Mouse (Mus musculus): Measurements from ENCODE around the gene Cdk11b. TPM values are rescaled to one million over a fixed set of nuclear protein-coding genes. Genes with fewer than 3 reads are reported as not detected.
"Not testable (repeated sequence)": the region's sequence is repeated elsewhere in the genome, so short reads cannot be mapped to it uniquely, and the experiment has no call there.

The Cdk11b gene
- polyA plus RNA-seq, 1 experiment from 2014 or later: 41.8 TPM

DNA sequence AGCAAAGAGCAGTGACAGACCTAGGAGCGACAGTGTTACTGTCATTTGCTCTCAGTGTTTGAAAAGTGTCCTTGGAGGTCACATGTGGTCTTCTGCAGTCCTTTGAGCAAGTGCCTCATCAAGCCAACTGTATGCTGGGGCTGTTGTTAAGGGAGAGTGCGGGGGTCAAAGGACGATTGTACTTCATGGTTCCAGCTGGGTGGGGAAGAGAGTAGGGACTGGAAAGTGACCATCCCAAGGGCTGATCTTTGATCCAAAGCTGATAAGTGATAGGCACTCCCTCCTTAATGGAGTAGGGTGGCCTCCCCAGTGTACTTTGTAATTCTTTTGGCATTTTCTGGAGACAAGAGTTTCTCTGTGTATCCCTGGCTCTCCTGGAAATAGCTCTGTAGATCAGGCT, 12.8 kb upstream of the Cdk11b start:
- Histone ChIP-seq H3K36me3 (peaks cover 66% of the 10 kb centered on the region), H3K27ac (no peak overlapping the region), H3K27me3 (no peaks in the 10 kb centered on the region), H3K9ac (no peak overlapping the region), H3K4me2 (no peak overlapping the region), H3K9me3 (replicated peaks) (no peaks in the 10 kb centered on the region), H3K4me1 (replicated peaks) (no peaks in the 10 kb centered on the region), H3K4me3 (no peak overlapping the region)
- ATAC-seq (replicated peaks; ENCODE audit: insufficient number of reproducible peaks, insufficient read depth, low FRiP score, low read depth): no peak
- 80% methylated on average over 3 of the region's 3 CpGs for WGBS

DNA sequence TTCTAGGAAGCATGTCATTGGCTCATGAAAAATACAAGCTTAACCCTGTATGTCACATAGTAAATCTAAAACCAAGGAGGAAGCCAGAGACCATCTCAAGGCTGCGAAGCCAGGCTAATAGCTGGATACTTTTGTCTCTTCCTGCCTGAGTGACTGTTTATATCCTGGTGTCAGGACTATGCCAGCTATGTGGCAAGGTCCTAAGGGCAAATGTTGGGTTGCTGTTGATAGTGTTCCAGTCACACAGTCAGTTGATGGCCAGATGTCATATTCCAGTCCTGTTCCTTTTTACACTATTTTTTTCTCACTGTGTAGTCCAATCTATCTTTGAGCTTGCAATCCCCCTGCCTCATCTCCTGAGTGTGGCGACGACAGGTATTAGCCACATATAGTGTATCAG, 11.4 kb upstream of the Cdk11b start:
- Histone ChIP-seq H3K36me3 (peaks cover 80% of the 10 kb centered on the region), H3K4me3 (no peak overlapping the region), H3K27ac (no peak overlapping the region), H3K4me1 (replicated peaks) (no peaks in the 10 kb centered on the region), H3K9ac (no peak overlapping the region), H3K27me3 (no peaks in the 10 kb centered on the region), H3K9me3 (replicated peaks) (no peaks in the 10 kb centered on the region), H3K4me2 (no peak overlapping the region)
- WGBS: 92% methylated on average over 3 of the region's 3 CpGs
- no peak for ATAC-seq (replicated peaks; ENCODE audit: insufficient number of reproducible peaks, insufficient read depth, low FRiP score, low read depth)

DNA sequence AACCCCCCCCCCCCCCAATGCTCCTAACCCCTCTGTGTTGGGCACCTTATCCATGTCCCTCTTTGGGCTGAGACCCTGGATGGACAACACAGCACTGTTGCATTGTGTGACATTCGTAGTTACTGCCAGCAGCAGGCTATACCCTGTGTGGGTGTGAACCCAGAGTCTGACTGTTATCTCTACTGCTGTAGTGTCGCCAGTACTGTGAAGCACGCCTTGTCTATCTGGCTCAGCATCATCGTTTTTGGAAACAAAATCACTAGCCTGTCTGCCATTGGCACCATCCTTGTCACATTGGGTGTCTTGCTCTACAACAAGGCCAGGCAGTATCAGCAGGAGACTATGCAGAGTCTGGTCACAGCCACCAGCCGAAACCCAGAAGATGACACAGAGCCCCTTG, 6.3 kb upstream of the Cdk11b start:
- Histone ChIP-seq H3K9me3 (replicated peaks) (no peaks in the 10 kb centered on the region), H3K4me2 (no peak overlapping the region), H3K9ac (no peak overlapping the region), H3K36me3 (peaks cover 71% of the 10 kb centered on the region), H3K27ac (no peak overlapping the region), H3K4me1 (replicated peaks) (0 out of 2 replicates have a peak, but pooled peaks cover under 1% of the 10 kb centered on the region), H3K4me3 (no peak overlapping the region), H3K27me3 (no peaks in the 10 kb centered on the region)
- ATAC-seq (replicated peaks; ENCODE audit: insufficient number of reproducible peaks, insufficient read depth, low FRiP score, low read depth): no peak
- 78% methylated on average over 5 of the region's 5 CpGs for WGBS

DNA sequence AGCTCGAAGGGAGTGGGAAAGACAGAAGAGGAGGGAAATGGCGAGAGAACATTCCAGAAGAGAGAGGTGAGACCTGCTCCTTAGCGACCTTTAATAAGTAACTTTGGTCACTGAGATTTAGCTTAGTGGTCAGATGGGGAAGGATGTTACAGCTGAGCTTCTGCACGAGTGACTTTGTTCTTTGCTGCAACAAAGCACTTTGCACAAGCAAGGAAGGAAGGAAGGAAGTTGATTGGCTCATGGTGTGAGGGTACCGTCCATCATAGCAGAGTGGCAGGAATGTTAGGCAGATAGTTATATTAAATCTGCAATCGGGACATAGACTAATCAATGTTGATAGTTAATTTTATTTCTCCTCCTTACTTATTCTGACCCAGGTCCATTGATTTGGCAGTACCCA, 5.6 kb downstream of the Cdk11b start:
- Histone ChIP-seq H3K9ac (no peak overlapping the region), H3K4me1 (replicated peaks) (peaks cover 4% of the 10 kb centered on the region), H3K9me3 (replicated peaks) (no peaks in the 10 kb centered on the region), H3K4me2 (no peak overlapping the region), H3K4me3 (no peak overlapping the region), H3K36me3 (peaks cover 73% of the 10 kb centered on the region), H3K27me3 (no peaks in the 10 kb centered on the region), H3K27ac (no peak overlapping the region)
- no peak for ATAC-seq (replicated peaks; ENCODE audit: insufficient number of reproducible peaks, insufficient read depth, low FRiP score, low read depth)
- WGBS: 84% methylated on average over 6 of the region's 6 CpGs

DNA sequence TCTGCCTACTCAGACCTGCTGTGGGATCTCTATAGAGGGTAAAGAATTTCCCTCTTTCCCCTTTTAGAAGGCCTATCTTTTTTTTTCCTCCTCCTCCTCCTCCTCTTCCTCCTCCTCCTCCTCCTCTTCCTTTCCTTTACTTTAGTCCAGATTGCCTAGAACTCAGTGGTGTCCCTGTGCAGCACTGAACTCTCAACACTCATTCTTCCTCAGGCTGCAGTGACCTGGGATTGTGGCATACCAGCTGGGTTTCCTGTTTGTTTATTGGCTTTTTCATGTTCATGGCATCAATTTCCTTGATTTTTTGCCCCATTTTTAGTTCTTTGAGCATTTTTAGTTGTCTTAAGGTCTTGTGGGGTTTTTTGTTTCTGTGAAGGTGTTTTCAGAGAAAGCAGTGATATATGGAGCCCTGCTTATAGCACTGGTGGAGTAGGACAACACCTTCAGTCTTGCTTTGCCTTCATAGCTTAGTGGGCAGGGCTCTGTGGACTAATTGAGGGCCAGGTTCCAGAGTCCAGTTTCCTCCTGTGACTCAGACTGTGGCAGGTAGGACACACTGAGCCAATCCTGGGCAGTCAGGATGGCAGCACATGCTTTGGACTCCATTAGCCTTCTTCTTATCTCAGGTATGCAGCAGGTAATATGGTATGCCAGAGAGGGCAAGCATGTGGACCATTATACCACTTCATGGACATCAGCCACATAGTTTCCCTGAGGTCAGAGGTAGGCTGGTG, 11.3 kb downstream of the Cdk11b start:
- Histone ChIP-seq H3K4me3 (no peak overlapping the region), H3K4me1 (replicated peaks) (no peaks in the 10 kb centered on the region), H3K9ac (no peak overlapping the region), H3K4me2 (no peak overlapping the region), H3K36me3 (peaks cover 87% of the 10 kb centered on the region), H3K27me3 (no peaks in the 10 kb centered on the region), H3K9me3 (replicated peaks) (no peaks in the 10 kb centered on the region), H3K27ac (no peak overlapping the region)
- no peak for ATAC-seq (replicated peaks; ENCODE audit: insufficient number of reproducible peaks, insufficient read depth, low FRiP score, low read depth)

DNA sequence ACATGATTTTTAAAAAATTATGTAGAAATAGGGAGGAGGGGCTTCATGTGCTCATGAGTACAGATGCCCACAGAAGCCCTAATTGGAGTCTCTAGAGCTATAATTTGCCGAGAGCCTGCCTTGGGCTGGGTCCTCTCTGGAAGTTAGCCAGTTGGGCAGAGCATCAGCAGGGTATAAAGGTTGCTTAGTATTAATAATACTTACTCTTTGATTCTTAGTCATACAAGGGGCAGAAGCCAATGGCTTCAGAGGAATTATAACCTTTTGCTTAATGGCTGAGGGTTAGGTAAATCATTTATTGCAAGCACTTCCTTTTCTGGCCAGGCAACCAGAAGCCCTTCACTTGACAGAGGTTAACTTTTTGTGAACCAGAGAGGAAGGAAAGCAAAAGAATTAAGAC, 18.9 kb downstream of the Cdk11b start:
- no peak overlapping the region for H3K27ac ChIP-seq
- no peaks in the 10 kb centered on the region for H3K4me1 ChIP-seq (replicated peaks)
- H3K4me2 ChIP-seq: no peak overlapping the region
- no peaks in the 10 kb centered on the region for H3K27me3 ChIP-seq
- WGBS: 94% methylated on average over 1 of the region's 1 CpGs
- no peak overlapping the region for H3K9ac ChIP-seq
- no peaks in the 10 kb centered on the region for H3K9me3 ChIP-seq (replicated peaks)
- H3K36me3 ChIP-seq: peaks cover 81% of the 10 kb centered on the region
- no peak overlapping the region for H3K4me3 ChIP-seq
- ATAC-seq (replicated peaks; ENCODE audit: insufficient number of reproducible peaks, insufficient read depth, low FRiP score, low read depth): no peak

DNA sequence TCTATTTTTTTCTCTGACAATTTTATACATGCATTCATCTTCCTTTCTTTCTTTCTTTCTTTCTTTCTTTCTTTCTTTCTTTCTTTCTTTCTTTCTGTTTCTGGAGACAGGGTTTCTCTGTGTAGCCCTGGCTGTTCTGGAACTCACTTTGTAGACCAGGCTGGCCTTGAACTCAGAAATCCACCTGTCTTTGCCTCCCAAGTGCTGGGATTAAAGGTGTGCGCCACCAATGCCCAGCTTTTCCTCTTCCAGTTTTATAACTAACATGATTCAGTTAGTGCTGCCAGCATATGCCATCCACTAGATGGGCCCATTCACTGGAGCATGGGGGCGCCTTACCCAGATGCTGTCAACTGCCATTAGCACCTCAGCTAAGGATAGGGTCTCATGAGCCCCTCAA, 20.7 kb downstream of the Cdk11b start, which contains the start of gene Gm10563:
TSS of gene Gm10563 (minus strand) at position 101 of the 400 bp plus-strand sequence.
- H3K4me3 ChIP-seq; ATAC-seq (replicated peaks; ENCODE audit: insufficient number of reproducible peaks, insufficient read depth, low FRiP score, low read depth); H3K9ac ChIP-seq; H3K9me3 ChIP-seq (replicated peaks); H3K4me1 ChIP-seq (replicated peaks); H3K27ac ChIP-seq; H3K27me3 ChIP-seq; H3K4me2 ChIP-seq: not testable (repeated sequence)
- H3K36me3 ChIP-seq: peaks cover 84% of the 10 kb centered on the region
- 90% methylated on average over 2 of the region's 2 CpGs for WGBS

DNA sequence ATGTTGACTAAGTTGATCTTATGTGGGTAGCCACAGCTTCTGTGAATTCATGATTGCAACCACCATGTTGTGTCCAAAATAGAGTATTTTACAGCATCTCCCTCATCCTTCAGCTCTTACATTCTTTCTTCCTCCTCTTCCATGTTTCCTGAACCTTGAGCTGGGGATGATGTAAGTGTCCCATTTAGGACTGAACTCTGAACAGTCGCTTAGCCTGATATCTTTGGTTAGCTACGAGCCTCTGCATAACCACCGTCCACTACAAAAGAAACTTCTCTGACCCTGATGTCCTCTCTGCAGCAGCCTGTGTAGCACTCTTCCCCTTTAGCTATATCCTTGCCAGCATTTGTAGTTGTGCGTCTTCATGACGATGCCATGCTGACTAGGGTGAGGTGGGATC, 21.1 kb downstream of the Cdk11b start:
- Histone ChIP-seq H3K9me3 (replicated peaks) (no peaks in the 10 kb centered on the region), H3K4me1 (replicated peaks) (peaks cover 2% of the 10 kb centered on the region; the same call in 1 of the 2 replicates), H3K27me3 (no peaks in the 10 kb centered on the region), H3K9ac (no peak overlapping the region), H3K27ac (no peak overlapping the region), H3K36me3 (peaks cover 84% of the 10 kb centered on the region), H3K4me2 (no peak overlapping the region), H3K4me3 (no peak overlapping the region)
- 72% methylated on average over 5 of the region's 5 CpGs for WGBS
- ATAC-seq (replicated peaks; ENCODE audit: insufficient number of reproducible peaks, insufficient read depth, low FRiP score, low read depth): no peak

DNA sequence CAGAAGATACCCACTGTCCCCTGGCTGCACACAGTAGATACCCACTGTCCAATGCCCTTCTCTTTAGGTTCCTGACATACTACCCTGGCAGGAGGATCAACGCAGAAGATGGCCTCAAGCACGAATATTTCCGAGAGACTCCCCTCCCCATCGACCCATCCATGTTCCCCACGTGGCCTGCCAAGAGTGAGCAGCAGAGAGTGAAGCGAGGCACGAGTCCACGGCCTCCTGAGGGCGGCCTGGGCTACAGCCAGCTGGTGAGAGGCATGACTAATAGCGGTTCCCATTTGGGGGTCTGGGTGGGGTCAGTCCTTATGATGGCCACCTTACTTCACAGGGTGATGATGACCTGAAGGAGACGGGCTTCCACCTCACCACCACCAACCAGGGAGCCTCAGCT, 24.7 kb downstream of the Cdk11b start:
- peaks cover 52% of the 10 kb centered on the region for H3K36me3 ChIP-seq
- H3K9ac ChIP-seq: no peak overlapping the region
- no peak overlapping the region for H3K4me2 ChIP-seq
- peaks cover 9% of the 10 kb centered on the region for H3K27me3 ChIP-seq
- no peak overlapping the region for H3K27ac ChIP-seq
- 88% methylated on average over 11 of the region's 11 CpGs for WGBS
- no peak for ATAC-seq (replicated peaks; ENCODE audit: insufficient number of reproducible peaks, insufficient read depth, low FRiP score, low read depth)
- peaks cover 38% of the 10 kb centered on the region for H3K4me1 ChIP-seq (replicated peaks)
- H3K9me3 ChIP-seq (replicated peaks): no peaks in the 10 kb centered on the region
- no peak overlapping the region for H3K4me3 ChIP-seq

DNA sequence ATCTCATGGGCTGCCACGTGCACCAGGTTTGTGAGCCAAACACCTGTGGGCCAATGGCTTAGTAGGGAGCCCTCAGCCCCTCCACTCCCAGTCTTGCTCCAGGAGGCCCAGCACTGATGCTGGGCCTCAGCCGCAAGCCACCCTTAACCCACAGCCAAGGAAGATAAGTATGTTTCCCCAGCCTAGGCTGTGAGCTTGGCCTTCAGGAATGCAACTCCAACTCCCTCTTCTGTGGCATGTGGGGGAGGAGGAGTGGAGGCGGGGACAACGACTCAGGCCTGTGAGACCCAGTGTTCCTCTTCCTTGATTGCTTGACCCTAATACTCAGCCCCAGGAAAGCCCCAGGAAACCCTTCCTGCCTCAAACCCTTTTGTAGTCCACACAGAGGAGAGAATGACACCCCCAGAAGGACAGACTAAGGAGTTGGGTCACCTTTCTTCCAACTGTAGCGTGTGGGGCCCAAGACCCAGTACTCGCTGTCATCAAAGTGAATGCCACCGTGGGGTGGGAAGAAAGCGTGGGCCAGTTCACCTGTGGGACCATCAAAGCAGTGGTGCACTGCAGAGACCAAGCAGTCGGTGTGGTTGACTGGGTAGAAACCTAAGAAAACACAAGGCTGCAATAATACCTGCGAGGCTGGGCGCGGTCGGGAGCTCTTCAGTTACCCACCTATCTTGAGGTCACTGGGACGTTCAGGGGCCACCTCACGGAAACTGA, 27.1 kb downstream of the Cdk11b start:
- H3K27me3 ChIP-seq: peaks cover 31% of the 10 kb centered on the region
- no peak overlapping the region for H3K9ac ChIP-seq
- peak overlapping the region; percentile 76 for H3K4me2 ChIP-seq
- H3K36me3 ChIP-seq: peaks cover 46% of the 10 kb centered on the region
- 52% methylated on average over 15 of the region's 15 CpGs for WGBS
- ATAC-seq (replicated peaks; ENCODE audit: insufficient number of reproducible peaks, insufficient read depth, low FRiP score, low read depth): peak; percentile 51
- H3K9me3 ChIP-seq (replicated peaks): no peaks in the 10 kb centered on the region
- H3K4me1 ChIP-seq (replicated peaks): peaks cover 50% of the 10 kb centered on the region
- peak overlapping the region; percentile 48 for H3K4me3 ChIP-seq
- peak overlapping the region; percentile 61 for H3K27ac ChIP-seq

DNA sequence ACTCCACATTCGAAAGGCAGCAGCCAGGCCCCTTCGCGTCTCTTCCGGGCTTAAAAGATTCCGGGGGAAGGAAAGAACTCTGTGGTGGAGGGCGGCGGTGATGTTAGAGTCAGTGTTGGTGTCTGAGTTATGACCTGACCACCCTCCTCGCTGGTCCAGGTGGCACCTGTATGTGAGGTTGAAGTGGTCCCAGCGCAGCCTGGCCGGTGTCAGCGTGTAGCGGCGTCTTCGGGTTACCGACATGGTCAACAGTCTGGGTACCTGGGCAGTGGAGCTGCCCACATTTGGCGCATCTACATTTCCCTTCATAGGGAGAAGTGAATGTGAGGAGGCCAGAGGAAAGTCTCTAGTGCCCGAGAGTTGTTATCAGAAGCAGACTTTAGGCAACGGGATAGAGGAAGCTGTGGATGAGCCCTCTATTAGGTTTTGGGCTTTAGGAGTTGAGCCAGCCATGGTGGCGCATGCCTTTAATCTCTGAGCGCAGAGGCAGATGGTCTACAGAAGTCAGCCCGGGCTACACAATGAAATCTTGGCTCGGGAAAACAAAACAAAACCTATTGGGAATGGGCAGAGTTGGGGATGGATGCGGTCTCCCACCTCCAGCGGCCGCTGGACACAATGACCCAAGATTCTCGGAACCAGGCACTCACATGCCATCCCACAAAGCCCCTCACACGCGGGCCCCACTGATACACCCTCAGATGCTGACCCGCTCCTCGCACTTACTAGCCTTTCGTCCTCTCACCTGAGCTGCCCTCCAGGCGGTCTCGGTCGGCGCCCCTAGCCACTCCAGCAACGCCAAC, 27.8 kb downstream of the Cdk11b start:
- peak overlapping the region; percentile 76 for H3K4me2 ChIP-seq
- no peaks in the 10 kb centered on the region for H3K9me3 ChIP-seq (replicated peaks)
- peaks cover 33% of the 10 kb centered on the region for H3K27me3 ChIP-seq
- H3K36me3 ChIP-seq: peaks cover 40% of the 10 kb centered on the region
- WGBS: 25% methylated on average over 35 of the region's 36 CpGs
- H3K9ac ChIP-seq: peak overlapping the region; percentile 50
- H3K4me3 ChIP-seq: peak overlapping the region; percentile 48
- peak overlapping the region; percentile 61 for H3K27ac ChIP-seq
- H3K4me1 ChIP-seq (replicated peaks): peaks cover 50% of the 10 kb centered on the region
- ATAC-seq (replicated peaks; ENCODE audit: insufficient number of reproducible peaks, insufficient read depth, low FRiP score, low read depth): no peak
